Mouse (Mus musculus) C2C12 (cell line): ENCODE data around the gene Auts2.

Experiments used
- CEBPB ChIP-seq: IDR thresholded peaks from one replicate; pipeline ENCODE4 v1.6.1; 2011; ENCODE audit warnings: low read depth, mild to moderate bottlenecking, control low read depth, moderate library complexity
- CTCF ChIP-seq: IDR thresholded peaks from one replicate; pipeline ENCODE4 v1.5.1; 2011; ENCODE audit not compliant: control insufficient read depth, insufficient read depth, insufficient read length

GRCm38 (mm10) chr5:132452381-132452780 is 90.8 kb downstream of the Auts2 start:
- TF ChIP-seq CTCF (no peak), CEBPB (no peak)
